Mouse (Mus musculus) brain, embryonic 14.5 days (tissue): ENCODE results near the gene Gpr88. TPM values are rescaled to one million over a fixed set of nuclear protein-coding genes. Genes with fewer than 3 reads are reported as not detected.

Experiments
- DNase-seq: peaks from one replicate; pipeline ENCODE4 v3.0.0-alpha.2; 2011; ENCODE audit warnings: low read depth
- CTCF ChIP-seq: fragments of 200-500 bp; IDR thresholded peaks from 2 replicates; pipeline ENCODE4 v1.5.1; 2012; ENCODE audit warnings: inconsistent platforms, mild to moderate bottlenecking, moderate library complexity, borderline replicate concordance; ENCODE audit not compliant: insufficient read depth, insufficient read length; ENCODE audit errors: extremely low read depth
- POLR2A ChIP-seq: fragments of 200-500 bp; IDR thresholded peaks from 2 replicates; pipeline ENCODE4 v1.6.1; 2012; ENCODE audit warnings: mild to moderate bottlenecking, inconsistent platforms, borderline replicate concordance; ENCODE audit not compliant: poor library complexity, insufficient read depth, insufficient read length, severe bottlenecking; ENCODE audit errors: extremely low read depth
- polyA plus RNA-seq: library from polyadenylated mRNA; depleted of rRNA; stranded (reverse); fragments of >200 nt; gene quantifications from 2 replicates; pipeline ENCODE4 v1.2.3, GENCODE M21; 2012; rRNA removed

Gene Gpr88
- polyA plus RNA-seq, 1 experiment, result 7.9 TPM

- no peak for DNase-seq
- no peak for TF ChIP-seq POLR2A
These were observed 44.1 kb downstream of the Gpr88 start for GRCm38 (mm10) chr3:116209214-116209613.

- no peak for DNase-seq
- TF ChIP-seq POLR2A (no peak), CTCF (no peak)
These were observed 46.9 kb downstream of the Gpr88 start for GRCm38 (mm10) chr3:116206306-116206834.

GRCm38 (mm10) chr3:116205346-116206219, 47.7 kb downstream of the Gpr88 start:
- TF ChIP-seq POLR2A (no peak), CTCF (no peak)
- DNase-seq, result no peak

GRCm38 (mm10) chr3:116204643-116205042, 48.7 kb downstream of the Gpr88 start:
- DNase-seq, result no peak
- no peak for TF ChIP-seq CTCF
- TF ChIP-seq POLR2A, result no peak

- TF ChIP-seq CTCF (no peak), POLR2A (no peak)
- DNase-seq, result no peak
These were observed 49.4 kb downstream of the Gpr88 start for GRCm38 (mm10) chr3:116203942-116204341.

GRCm38 (mm10) chr3:116200060-116200459, 53.2 kb downstream of the Gpr88 start:
- DNase-seq, result peak; percentile 37

More at GRCm38 (mm10) chr3:116200060-116200459, 53.2 kb downstream of the Gpr88 start:
- TF ChIP-seq CTCF, result no peak
- TF ChIP-seq POLR2A, result no peak

Other genes with a start within 250 kb of the Gpr88 start
- gene Slc30a7, start 246.1 kb downstream of the Gpr88 start, polyA plus RNA-seq, result 21.8 and 26.4 TPM in 2 replicates
- gene Extl2, start 246.0 kb downstream of the Gpr88 start, polyA plus RNA-seq, result 8.6 and 12.5 TPM in 2 replicates
- gene Vcam1, start 123.8 kb downstream of the Gpr88 start, polyA plus RNA-seq, result 18.5 and 22.8 TPM in 2 replicates
- gene Cdc14a, start 170.5 kb upstream of the Gpr88 start, polyA plus RNA-seq, result 6.5 and 8.5 TPM in 2 replicates